17 mouse cellular contexts compared by ENCODE assay signal in the genomic region with DNA sequence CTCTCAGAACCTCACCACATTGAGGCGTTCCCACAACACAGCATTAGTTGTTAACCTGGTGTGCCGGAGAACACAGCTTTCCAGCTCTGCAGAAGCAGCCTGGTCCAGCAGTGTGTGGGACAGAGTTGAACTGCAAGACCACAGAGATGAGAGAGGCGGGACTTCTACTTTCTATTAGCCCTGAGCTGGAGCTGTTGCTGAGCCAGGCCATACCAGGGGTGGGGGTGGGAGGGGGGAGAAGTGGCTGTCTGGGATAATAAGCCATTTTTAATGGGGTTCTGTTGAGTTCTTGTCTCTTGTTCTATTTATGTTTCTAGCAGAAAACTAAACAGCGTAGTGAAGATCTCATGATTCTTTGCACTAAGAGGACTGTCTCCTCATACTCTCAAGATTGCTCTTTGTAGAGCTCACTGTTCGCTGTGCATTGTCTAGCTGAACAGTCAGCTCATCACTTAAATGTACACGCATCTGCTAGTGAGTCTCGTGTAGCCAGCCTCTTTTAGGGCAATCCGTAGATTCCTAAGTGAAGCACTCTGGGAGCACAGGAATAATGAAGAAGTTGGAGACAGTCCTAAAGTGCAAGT.
"Had no signal": no experiment of that assay in that cellular context is flagged by ENCODE, and none has a peak within 500 bp of the region (broad histone marks: within the 10 kb centered on the region; RNA-seq: fewer than 3 reads in every experiment).

No protein-coding gene starts in this region.

- H3K4me3 ChIP-seq: hindbrain, embryonic 15.5 days; limb, embryonic 10.5 days; limb, embryonic 13.5 days; liver, embryonic 13.5 days; midbrain, embryonic 12.5 days; midbrain, embryonic 15.5 days; neural tube, embryonic 12.5 days; neural tube, embryonic 15.5 days; stomach, embryonic 15.5 days had no signal

- H3K9me3 ChIP-seq: hindbrain, embryonic 15.5 days; limb, embryonic 10.5 days; limb, embryonic 13.5 days; liver, embryonic 13.5 days; midbrain, embryonic 12.5 days; midbrain, embryonic 15.5 days; neural tube, embryonic 12.5 days; neural tube, embryonic 15.5 days; stomach, embryonic 15.5 days had no signal

- H3K9ac ChIP-seq: hindbrain, embryonic 15.5 days; limb, embryonic 13.5 days; liver, embryonic 13.5 days; midbrain, embryonic 12.5 days; midbrain, embryonic 15.5 days; neural tube, embryonic 12.5 days; neural tube, embryonic 15.5 days; stomach, embryonic 15.5 days had no signal

- H3K4me1 ChIP-seq: hindbrain, embryonic 15.5 days; liver, embryonic 13.5 days; midbrain, embryonic 15.5 days; neural tube, embryonic 12.5 days; stomach, embryonic 15.5 days had no signal

- ATAC-seq: midbrain, embryonic 15.5 days had no signal

- H3K27me3 ChIP-seq: hindbrain, embryonic 15.5 days; limb, embryonic 13.5 days; liver, embryonic 13.5 days; midbrain, embryonic 12.5 days; midbrain, embryonic 15.5 days; neural tube, embryonic 12.5 days; neural tube, embryonic 15.5 days; stomach, embryonic 15.5 days had no signal

- H3K27ac ChIP-seq: hindbrain, embryonic 15.5 days; limb, embryonic 10.5 days; limb, embryonic 13.5 days; liver, embryonic 13.5 days; macrophage; midbrain, embryonic 12.5 days; midbrain, embryonic 15.5 days; neural tube, embryonic 12.5 days; stomach, embryonic 15.5 days had no signal

- H3K4me2 ChIP-seq: hindbrain, embryonic 15.5 days; limb, embryonic 13.5 days; liver, embryonic 13.5 days; midbrain, embryonic 12.5 days; midbrain, embryonic 15.5 days; neural tube, embryonic 12.5 days; neural tube, embryonic 15.5 days; stomach, embryonic 15.5 days had no signal

- H3K36me3 ChIP-seq: limb, embryonic 10.5 days; limb, embryonic 13.5 days; liver, embryonic 13.5 days; midbrain, embryonic 12.5 days; midbrain, embryonic 15.5 days; neural tube, embryonic 12.5 days; stomach, embryonic 15.5 days had no signal

- DNase-seq: kidney, adult 18-20 months; kidney, adult 9 months; kidney, postnatal 14 days; kidney, postnatal 4 days; liver, embryonic 13.5 days; retina, postnatal 1 day; spleen, adult 18-20 months; thymus, postnatal 25 days had no signal
